ENCODE assay signal across 8 mouse cellular contexts in genomic region chr19:17837471-17837859, GRCm38 (mm10). TPM values are rescaled to one million over a fixed set of nuclear protein-coding genes. Genes with fewer than 3 reads are reported as not detected.
DNase-seq lines count a peak whose midpoint lies in the region; ATAC-seq lines count a peak whose summit lies in the region.

Gene Pcsk5, minus strand, starts transcription at chr19:17837632.

- WGBS in hindbrain, embryonic 15.5 days, result 1% methylated on average over 30 of the region's 36 CpGs
- WGBS in lung, embryonic 16.5 days, result under 1% methylated on average over 29 of the region's 36 CpGs

- H3K9me3 ChIP-seq in hindbrain, embryonic 15.5 days, result no peaks in the 10 kb centered on the region
- H3K9me3 ChIP-seq in lung, embryonic 16.5 days (ENCODE audit: control insufficient read depth, low read length), result no peaks in the 10 kb centered on the region

- H3K36me3 ChIP-seq in hindbrain, embryonic 15.5 days, result no peaks in the 10 kb centered on the region
- H3K36me3 ChIP-seq in lung, embryonic 16.5 days (ENCODE audit: control insufficient read depth, insufficient read depth, low read length), result no peaks in the 10 kb centered on the region

- DNase-seq in adrenal gland, adult 2 months, result peak; percentile 96
- peak; percentile 90 for DNase-seq in embryo, embryonic 10 days (ENCODE audit: low spot score)
- peak; percentile 84 for DNase-seq in gastrocnemius, postnatal 10 days
- DNase-seq in layer of hippocampus, postnatal 25 days (ENCODE audit: extremely low spot score in 1 of 2, low spot score in 1 of 2), result peak; percentile 77 to 80
- DNase-seq in right cerebral cortex, adult 2 months (ENCODE audit: low spot score in 2 of 2), result peak; percentile 84

- peak within 1 kb of the TSS; percentile 86 for H3K4me2 ChIP-seq in hindbrain, embryonic 15.5 days
- peak within 1 kb of the TSS; percentile 97 for H3K4me2 ChIP-seq in lung, embryonic 16.5 days (ENCODE audit: low read depth, low read length)

- peak; percentile 95 for ATAC-seq in hindbrain, embryonic 15.5 days (ENCODE audit: low FRiP score, low read depth)
- peak; percentile 96 for ATAC-seq in lung, embryonic 16.5 days (ENCODE audit: low read depth)
- ATAC-seq in CD4-positive, CD25-positive, alpha-beta regulatory T cell, adult 4 months, result no peak

- H3K4me1 ChIP-seq in hindbrain, embryonic 15.5 days (replicated peaks), result peaks cover 28% of the 10 kb centered on the region
- H3K4me1 ChIP-seq in lung, embryonic 16.5 days (replicated peaks; ENCODE audit: control insufficient read depth, insufficient read depth, low read length), result peaks cover 9% of the 10 kb centered on the region

- peak within 1 kb of the TSS; percentile 83 for H3K27ac ChIP-seq in hindbrain, embryonic 15.5 days (replicated peaks)
- H3K27ac ChIP-seq in lung, embryonic 16.5 days (ENCODE audit: low read length), result peak within 1 kb of the TSS; percentile 91

- peaks cover 5% of the 10 kb centered on the region; the same call in 1 of the 2 replicates for H3K27me3 ChIP-seq in hindbrain, embryonic 15.5 days
- no peaks in the 10 kb centered on the region for H3K27me3 ChIP-seq in lung, embryonic 16.5 days (ENCODE audit: control insufficient read depth, insufficient read depth, low read depth, low read length)

- H3K9ac ChIP-seq in hindbrain, embryonic 15.5 days, result peak within 1 kb of the TSS; percentile 67
- peak within 1 kb of the TSS; percentile 80 for H3K9ac ChIP-seq in lung, embryonic 16.5 days (ENCODE audit: low read length)

- peak within 1 kb of the TSS; percentile 82 for H3K4me3 ChIP-seq in hindbrain, embryonic 15.5 days
- peak within 1 kb of the TSS; percentile 83 for H3K4me3 ChIP-seq in lung, embryonic 16.5 days (ENCODE audit: low read length)

RNA-seq across cellular contexts. Expression of gene Pcsk5, which starts in this region (rescaled TPM):
- total RNA-seq in adrenal gland, adult 2 months (2021), result 100 to 1,000 TPM; 145 to 165 TPM
- polyA plus RNA-seq in adrenal gland, adult 2 months (2012; rRNA removed), result 47.6 and 62.0 TPM in 2 replicates
- total RNA-seq in gastrocnemius, postnatal 10 days (2021), result 10 to 100 TPM in 1 of 2 experiments, 1 to 10 TPM in 1; 8.5 to 10.9 TPM
- 9.5 and 12.6 TPM in 2 replicates for polyA plus RNA-seq in hindbrain, embryonic 15.5 days (2015; fragmentation: Nextera tagmentation; extraction: Ambion mirVana)
- 10 to 100 TPM; 12.7 to 15.5 TPM for total RNA-seq in layer of hippocampus, postnatal 25 days (2021)
- polyA plus RNA-seq in lung, embryonic 16.5 days (2015; fragmentation: Nextera tagmentation; extraction: Ambion mirVana), result 23.7 and 24.0 TPM in 2 replicates
- polyA plus RNA-seq in CD4-positive, CD25-positive, alpha-beta regulatory T cell, adult 4 months (2017; shearing (Covaris generic)), result not detected

Comparison
In these comparisons a context has a peak if more than half of its experiments do, and no peak if none do; other contexts are left out.
1. RNA of gene Pcsk5 (total RNA-seq): 145 to 165 TPM in adrenal gland, adult 2 months; 12.7 to 15.5 TPM in layer of hippocampus, postnatal 25 days and 8.5 to 10.9 TPM in gastrocnemius, postnatal 10 days; every median in the first group is over 4 times any median in the second.
2. Peak in every context shown above with its lines, with median percentiles within 50 percentile points of each other: DNase-seq.